Mouse (Mus musculus): ENCODE data around the gene Cit. TPM values are rescaled to one million over a fixed set of nuclear protein-coding genes. Genes with fewer than 3 reads are reported as not detected.

Cit gene
- polyA plus RNA-seq, 1 experiment, result 2.9 TPM

DNA sequence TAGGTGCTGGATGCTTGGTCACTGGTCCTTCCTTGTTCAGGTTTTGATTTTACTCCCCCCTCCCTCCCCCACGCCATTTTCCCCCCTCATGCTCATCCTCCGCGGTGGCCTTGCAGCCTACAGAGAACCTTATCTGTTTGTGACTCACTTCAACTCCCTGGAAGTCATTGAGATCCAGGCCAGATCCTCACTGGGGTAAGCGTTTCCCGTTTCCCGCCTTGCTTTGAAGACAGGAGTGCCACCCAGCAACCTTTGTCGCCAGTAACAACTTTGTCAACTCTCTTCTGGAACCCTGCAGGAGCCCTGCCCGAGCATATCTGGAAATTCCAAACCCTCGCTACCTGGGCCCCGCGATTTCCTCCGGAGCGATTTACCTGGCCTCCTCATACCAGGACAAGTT, 152.3 kb downstream of the Cit start:
- 87% methylated on average over 13 of the region's 13 CpGs for WGBS
- no peak for DNase-seq (ENCODE audit: low read depth, low spot score)

- no peak for DNase-seq (ENCODE audit: low read depth, low spot score)
- WGBS, result 89% methylated on average over 8 of the region's 8 CpGs
Observed at GRCm38 (mm10) chr5:116003154-116003553, 158.1 kb downstream of the Cit start.

GRCm38 (mm10) chr5:116003825-116004224, 158.7 kb downstream of the Cit start:
- WGBS, result 70% methylated on average over 13 of the region's 13 CpGs
- DNase-seq (ENCODE audit: low read depth, low spot score), result no peak

DNA sequence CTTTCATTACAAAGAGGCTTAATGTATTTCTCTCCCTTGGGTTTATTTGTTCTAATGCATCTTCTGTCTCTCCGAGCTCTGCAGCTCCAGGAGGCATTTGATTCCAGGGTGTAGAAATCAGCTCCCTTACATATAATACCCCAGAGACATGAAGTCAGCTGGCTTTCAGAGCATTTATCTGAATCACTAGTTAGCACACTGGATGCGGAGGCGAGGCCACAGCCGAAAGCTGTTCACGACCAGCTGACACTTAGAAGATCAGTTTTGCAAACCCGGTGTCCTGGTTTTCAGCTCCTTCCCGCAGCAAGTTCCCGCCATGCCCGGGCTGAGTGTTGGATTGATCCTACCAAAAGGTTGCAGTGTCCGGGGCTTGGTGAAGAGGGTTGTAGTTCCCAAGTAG, 159.2 kb downstream of the Cit start:
- WGBS, result 93% methylated on average over 10 of the region's 10 CpGs
- DNase-seq (ENCODE audit: low read depth, low spot score), result no peak

GRCm38 (mm10) chr5:116006324-116007099, 161.4 kb downstream of the Cit start:
- WGBS, result 82% methylated on average over 22 of the region's 22 CpGs
- DNase-seq (ENCODE audit: low read depth, low spot score), result no peak

GRCm38 (mm10) chr5:116007723-116008122, 162.6 kb downstream of the Cit start:
- 33% methylated on average over 13 of the region's 13 CpGs for WGBS
- DNase-seq (ENCODE audit: low read depth, low spot score), result peak; percentile 83

- 33% methylated on average over 15 of the region's 15 CpGs for WGBS
- no peak for DNase-seq (ENCODE audit: low read depth, low spot score)
Observed at GRCm38 (mm10) chr5:116009091-116009851, 164.2 kb downstream of the Cit start.

DNA sequence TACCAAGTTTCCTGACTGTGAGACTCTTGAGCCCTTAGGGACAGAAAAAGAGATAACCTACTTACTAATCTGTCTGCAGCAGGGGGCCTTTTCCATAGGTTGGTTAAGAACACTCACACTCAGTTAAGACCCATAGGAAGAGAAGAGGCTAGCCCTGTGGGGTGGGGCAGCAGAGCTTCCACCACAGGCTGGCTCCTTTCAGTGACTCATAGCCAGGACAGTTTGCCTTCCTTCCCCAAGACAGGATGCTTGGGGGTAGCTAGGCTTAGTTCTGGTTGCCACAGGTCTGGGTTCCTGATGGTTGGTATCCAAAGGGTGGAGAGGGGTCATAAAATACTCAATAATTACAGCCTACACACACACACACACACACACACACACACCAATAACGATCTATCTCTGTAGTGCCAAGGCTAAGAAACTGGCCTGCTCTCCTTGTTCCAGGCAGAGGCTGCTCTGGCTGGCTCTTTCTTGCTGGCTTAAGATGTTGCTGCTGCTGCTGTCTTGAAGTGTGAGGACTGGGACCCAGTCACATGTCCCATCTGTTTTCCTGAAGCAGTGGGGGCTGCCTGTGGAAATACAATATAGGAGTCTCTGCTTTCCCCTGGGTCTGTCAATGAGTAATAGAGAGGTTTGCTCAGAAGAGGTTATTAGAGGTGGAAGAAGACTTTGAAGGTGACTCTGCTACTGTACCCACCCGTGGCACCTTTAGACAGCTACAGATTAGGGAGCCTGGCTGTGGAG, 165.0 kb downstream of the Cit start:
- 35% methylated on average over 2 of the region's 2 CpGs for WGBS
- no peak for DNase-seq (ENCODE audit: low read depth, low spot score)

GRCm38 (mm10) chr5:116011700-116012099, 166.6 kb downstream of the Cit start:
- WGBS, result 89% methylated on average over 7 of the region's 7 CpGs
- DNase-seq (ENCODE audit: low read depth, low spot score), result no peak

DNA sequence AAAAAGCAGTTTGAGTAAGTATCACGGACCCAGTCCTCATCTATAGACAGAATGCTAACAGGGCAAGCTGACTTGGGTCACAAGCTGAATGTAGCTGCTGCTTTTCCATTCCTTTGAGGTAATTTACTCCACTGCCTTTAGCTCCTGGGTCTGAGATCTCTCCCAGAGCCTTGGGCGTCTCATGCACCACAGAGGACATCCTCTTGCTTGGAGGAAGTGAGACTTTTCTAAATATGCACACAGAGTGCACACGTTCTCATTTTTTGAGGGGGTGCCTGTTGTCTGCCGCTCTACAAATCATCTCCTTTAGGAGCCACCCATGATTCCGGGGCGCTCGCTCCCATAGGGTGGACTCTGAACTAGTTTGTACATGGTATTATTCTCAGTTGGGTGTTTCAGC, 167.4 kb downstream of the Cit start:
- WGBS, result 89% methylated on average over 7 of the region's 7 CpGs
- DNase-seq (ENCODE audit: low read depth, low spot score), result no peak

- 67% methylated on average over 8 of the region's 8 CpGs for WGBS
- DNase-seq (ENCODE audit: low read depth, low spot score), result no peak
Observed at GRCm38 (mm10) chr5:116013821-116014220, 168.7 kb downstream of the Cit start.

- 93% methylated on average over 11 of the region's 11 CpGs for WGBS
- DNase-seq (ENCODE audit: low read depth, low spot score), result no peak
Observed at GRCm38 (mm10) chr5:116014237-116014636, 169.2 kb downstream of the Cit start.

GRCm38 (mm10) chr5:116016542-116016941, 171.5 kb downstream of the Cit start:
- DNase-seq (ENCODE audit: low read depth, low spot score), result no peak
- 87% methylated on average over 5 of the region's 5 CpGs for WGBS

DNA sequence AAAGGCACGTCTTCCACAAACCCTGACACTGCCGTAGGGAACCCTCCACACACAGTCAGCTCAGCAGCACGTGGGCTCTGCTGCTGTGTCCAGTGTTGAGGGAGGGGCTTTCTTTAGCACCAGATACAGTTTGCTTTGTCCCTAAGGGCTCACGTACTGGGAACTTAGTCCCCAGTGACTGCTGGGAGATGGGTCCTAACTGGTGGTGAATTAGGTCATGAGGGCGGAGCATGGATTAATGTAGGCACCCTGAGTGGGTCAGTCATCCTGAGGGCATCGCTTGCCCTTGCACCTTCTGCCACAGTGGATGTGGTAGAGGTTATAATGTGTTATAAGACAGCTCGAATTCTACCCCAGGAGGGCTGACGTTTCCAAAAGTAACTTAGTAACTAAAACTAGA, 172.3 kb downstream of the Cit start:
- no peak for DNase-seq (ENCODE audit: low read depth, low spot score)
- WGBS, result 89% methylated on average over 8 of the region's 8 CpGs

GRCm38 (mm10) chr5:116018196-116018595, 173.1 kb downstream of the Cit start:
- 83% methylated on average over 9 of the region's 9 CpGs for WGBS

GRCm38 (mm10) chr5:116018784-116019183, 173.7 kb downstream of the Cit start:
- WGBS, result 38% methylated on average over 6 of the region's 6 CpGs

More at GRCm38 (mm10) chr5:116018196-116018595, 173.1 kb downstream of the Cit start:
- no peak for DNase-seq (ENCODE audit: low read depth, low spot score)

DNA sequence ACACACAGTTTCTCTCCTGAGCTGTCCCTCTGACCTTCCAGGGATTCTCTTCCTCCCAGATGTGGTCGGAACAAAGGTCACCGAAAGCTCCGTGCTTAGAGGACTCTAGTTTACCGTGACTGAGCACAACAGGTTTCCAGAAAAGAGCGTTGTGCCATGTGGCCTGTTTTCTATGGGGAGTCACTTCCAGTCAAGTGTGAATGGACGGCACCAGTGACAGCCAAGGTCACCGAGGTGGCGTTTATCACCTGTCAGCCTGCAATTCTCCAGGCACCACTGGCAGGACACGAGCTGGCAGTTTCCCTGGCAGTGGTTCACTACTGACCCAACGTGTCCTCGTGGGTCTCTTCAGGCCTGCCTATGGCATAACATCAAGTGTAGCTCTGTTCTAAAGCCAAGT, 174.3 kb downstream of the Cit start:
- 31% methylated on average over 11 of the region's 11 CpGs for WGBS
- no peak for DNase-seq (ENCODE audit: low read depth, low spot score)

More at GRCm38 (mm10) chr5:116018784-116019183, 173.7 kb downstream of the Cit start:
- DNase-seq (ENCODE audit: low read depth, low spot score), result no peak

DNA sequence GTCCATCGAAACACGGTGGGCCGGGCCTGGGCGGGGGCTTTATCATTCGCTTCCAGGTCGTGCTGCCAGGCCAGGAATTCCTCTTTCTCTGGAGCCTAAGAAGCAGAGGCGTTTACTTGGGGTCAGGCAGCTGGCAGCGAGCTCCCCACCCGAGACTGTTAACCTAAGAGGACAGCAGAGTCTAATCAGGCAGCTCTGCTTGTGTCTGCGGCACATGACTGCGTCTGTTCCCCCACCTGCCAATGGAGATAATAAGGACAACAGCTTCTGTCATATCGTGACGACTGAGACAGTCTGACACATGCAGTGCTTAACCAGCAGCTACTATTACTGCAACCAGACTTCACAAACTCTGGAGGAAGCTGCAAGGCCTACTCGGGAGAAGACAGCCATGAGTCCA, 176.5 kb downstream of the Cit start:
- no peak for DNase-seq (ENCODE audit: low read depth, low spot score)

DNA sequence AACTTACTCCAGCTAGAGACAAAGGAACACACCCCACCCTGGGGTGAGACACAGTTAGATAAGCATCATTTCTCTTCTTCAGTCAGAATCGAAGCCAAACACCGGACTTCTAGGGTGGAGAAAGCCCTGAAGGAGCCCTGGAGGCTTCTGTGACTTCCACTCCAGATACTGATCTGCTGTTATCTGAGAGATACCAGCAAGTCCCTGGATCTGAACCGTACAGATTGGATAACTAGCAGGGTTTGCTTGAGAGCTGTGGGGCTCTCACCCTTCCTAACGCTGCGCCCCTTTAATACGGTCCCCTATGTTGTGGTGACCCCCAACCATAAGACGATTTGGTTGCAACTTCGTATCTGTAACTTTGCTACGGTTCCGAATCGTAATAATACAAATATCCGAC, 177.1 kb downstream of the Cit start:
- DNase-seq (ENCODE audit: low read depth, low spot score), result no peak
- 69% methylated on average over 12 of the region's 12 CpGs for WGBS

More for the DNA sequence above, 176.5 kb downstream of the Cit start:
- WGBS, result 77% methylated on average over 14 of the region's 14 CpGs

DNA sequence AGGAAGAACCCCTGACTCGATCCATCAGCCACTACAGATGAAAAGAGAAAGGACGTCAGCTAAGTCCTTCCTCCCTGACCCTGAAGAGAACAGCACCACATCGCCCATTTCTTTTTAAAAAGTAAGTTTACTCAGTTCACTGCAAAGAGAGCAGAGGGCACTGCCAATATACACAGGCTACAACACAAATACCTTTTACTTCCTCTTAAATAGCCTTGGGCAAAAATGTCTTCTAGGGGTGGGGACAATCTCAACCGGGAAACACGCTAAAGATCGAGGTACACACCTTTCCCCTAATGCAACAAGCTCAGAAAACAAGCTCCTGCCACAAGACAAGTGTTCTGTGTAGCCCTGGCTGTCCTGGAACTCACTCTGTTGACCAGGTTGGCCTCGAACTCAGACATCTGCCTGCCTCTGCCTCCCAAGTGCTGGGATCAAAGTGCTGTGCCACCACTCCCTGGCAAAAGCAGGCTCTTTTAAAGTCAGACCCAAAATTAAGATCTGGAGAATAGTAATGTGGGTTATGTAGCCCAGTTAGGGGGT, 177.7 kb downstream of the Cit start:
- no peak for DNase-seq (ENCODE audit: low read depth, low spot score)
- WGBS, result 23% methylated on average over 7 of the region's 7 CpGs
